Mouse (Mus musculus) kidney, adult 2 months (tissue): ENCODE data around the gene Mettl15.

Experiments used
- CTCF ChIP-seq: fragments of 200-500 bp; conservative IDR thresholded peaks from 2 replicates; pipeline ENCODE4 v1.5.1; 2011; ENCODE audit warnings: low read depth, mild to moderate bottlenecking, control low read depth, low read length, moderate library complexity, mixed read lengths; ENCODE audit not compliant: insufficient read depth, insufficient read length
- POLR2A ChIP-seq: fragments of 200-500 bp; IDR thresholded peaks from one replicate; pipeline ENCODE4 v1.6.1; 2011; ENCODE audit warnings: low read depth, low read length, control low read depth

GRCm38 (mm10) chr2:109137276-109137675, 143.3 kb downstream of the Mettl15 start:
- TF ChIP-seq CTCF, result no peak
- TF ChIP-seq POLR2A, result no peak
